Mouse (Mus musculus) forebrain, embryonic 16.5 days (tissue): ENCODE measurements around the gene Gm49333. TPM values are rescaled to one million over a fixed set of nuclear protein-coding genes. Genes with fewer than 3 reads are reported as not detected.

Experiments used
- ATAC-seq: fragments of 200-750 bp; cut with Nextera tagmentation; 2 replicates; pipeline ENCODE4 v1.8.0; 2017; ENCODE audit warnings: mild to moderate bottlenecking, moderate library complexity
- H3K27ac ChIP-seq: fragments of 300-500 bp; sonication (generic); 2 replicates; pipeline ENCODE4 v1.5.1; 2014; ENCODE audit warnings: low read length, control low read depth
- H3K27me3 ChIP-seq: fragments of 300-500 bp; sonication (generic); replicated peaks from 2 replicates; pipeline ENCODE4 v1.6.1; 2014; ENCODE audit warnings: low read length; ENCODE audit not compliant: control insufficient read depth, insufficient read depth
- H3K36me3 ChIP-seq: fragments of 300-500 bp; sonication (generic); 2 replicates; pipeline ENCODE4 v1.6.1; 2014; ENCODE audit not compliant: control insufficient read depth, insufficient read depth
- H3K4me1 ChIP-seq: fragments of 300-500 bp; sonication (generic); replicated peaks from 2 replicates; pipeline ENCODE4 v1.6.1; 2014; ENCODE audit warnings: low read length; ENCODE audit not compliant: control insufficient read depth, insufficient read depth
- H3K4me2 ChIP-seq: fragments of 300-500 bp; sonication (generic); 2 replicates; pipeline ENCODE4 v1.6.1; 2014; ENCODE audit warnings: mild to moderate bottlenecking, low read length, control low read depth
- H3K4me3 ChIP-seq: fragments of 300-500 bp; sonication (generic); replicated peaks from 2 replicates; pipeline ENCODE4 v1.5.1; 2014; ENCODE audit warnings: mild to moderate bottlenecking, low read length, control low read depth
- H3K9ac ChIP-seq: fragments of 300-500 bp; sonication (generic); replicated peaks from 2 replicates; pipeline ENCODE4 v1.6.1; 2014; ENCODE audit warnings: low read depth, low read length, control low read depth
- H3K9me3 ChIP-seq: fragments of 300-500 bp; sonication (generic); 2 replicates; pipeline ENCODE4 v1.6.1; 2016; ENCODE audit warnings: low read length; ENCODE audit not compliant: control insufficient read depth
- WGBS: fragments of 180-500 bp; shearing (Covaris S2); extraction: QIAGEN DNeasy Blood & Tissue Kit; methylation state at CpG from one replicate; pipeline ENCODE4 v1.1.7; 2014; 5-methylcytosine and 5-hydroxymethylcytosine counted together
- microRNA counts: library from miRNA; unstranded; fragments of <30 nt; microRNA quantifications from one replicate; lab custom pipeline; 2016
- microRNA-seq: library from miRNA; unstranded; fragments of <30 nt; microRNA quantifications from one replicate; pipeline ENCODE4, GENCODE M21; 2017
- polyA plus RNA-seq: library from polyadenylated mRNA; unstranded; fragments of >200 nt; fragmentation: Nextera tagmentation; extraction: Ambion mirVana; gene quantifications from 2 replicates; pipeline ENCODE4 v1.2.1, GENCODE M21; 2015

Gene Gm49333
- polyA plus RNA-seq, 1 experiment from 2014 or later = not detected

DNA sequence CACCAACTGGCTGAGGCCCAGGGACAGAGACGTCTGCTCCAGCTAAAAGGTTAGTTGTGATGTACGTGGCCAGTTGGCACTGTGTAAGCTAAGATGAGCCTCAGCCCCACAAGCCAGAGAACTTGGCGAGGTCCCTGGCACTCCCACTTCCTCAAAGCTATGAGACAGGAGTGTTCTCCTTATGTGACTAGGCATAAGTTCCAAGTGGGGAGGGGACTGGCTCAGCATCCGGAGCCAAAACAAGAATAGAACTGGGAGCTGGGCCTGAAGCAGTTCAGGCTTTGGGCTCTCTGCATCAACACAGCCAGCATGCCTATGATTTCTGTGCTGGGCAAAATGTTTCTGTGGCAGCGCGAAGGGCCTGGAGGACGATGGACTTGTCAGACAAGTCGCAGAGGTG, 83.4 kb downstream of the Gm49333 start:
- Histone ChIP-seq H3K9ac (0 out of 2 replicates have a peak overlapping the region, but pooled peaks have one; percentile 4), H3K4me3 (peak overlapping the region; percentile 50), H3K36me3 (peaks cover 21% of the 10 kb centered on the region), H3K27ac (peak overlapping the region; percentile 86), H3K4me1 (peaks cover 33% of the 10 kb centered on the region), H3K4me2 (peak overlapping the region; percentile 79), H3K9me3 (no peaks in the 10 kb centered on the region), H3K27me3 (no peaks in the 10 kb centered on the region)
- no peak for ATAC-seq
- WGBS = 57% methylated on average over 8 of the region's 8 CpGs

MicroRNAs within 50 kb of the gene (microRNA counts, 519-probe panel; counts per million panel counts)
- 2,263 counts per million, percentile 50 among the panel's probes with 10 or more counts for microRNA mmu-miR-1224 (lab: Ali Mortazavi, UCI)

Small RNAs within 50 kb of the gene (microRNA-seq; reads per million reads assigned to microRNA genes)
- 12.7 reads per million, percentile 31 among the genes with 10 or more reads in this experiment for gene Mir1224

Other genes starting within 250 kb of the Gm49333 start
- gene Abcc5, start 185.2 kb upstream of the Gm49333 start, polyA plus RNA-seq = 164 and 185 TPM in 2 replicates
- gene Eif2b5, start 112.8 kb upstream of the Gm49333 start, polyA plus RNA-seq = 104 and 107 TPM in 2 replicates
- gene Dvl3, start 94.6 kb upstream of the Gm49333 start, polyA plus RNA-seq = 30.6 and 37.0 TPM in 2 replicates
- gene Ap2m1, start 76.1 kb upstream of the Gm49333 start, polyA plus RNA-seq = 1,152 and 1,198 TPM in 2 replicates
- 77.8 and 84.6 TPM in 2 replicates for gene Abcf3, start 63.0 kb upstream of the Gm49333 start, polyA plus RNA-seq
- 5.4 and 7.3 TPM in 2 replicates for gene Vwa5b2, start 22.1 kb upstream of the Gm49333 start, polyA plus RNA-seq
- 15.4 and 16.4 TPM in 2 replicates for gene Eef1akmt4, start within 50 bp of the Gm49333 start, polyA plus RNA-seq
- 30.9 and 34.0 TPM in 2 replicates for gene Alg3, start 125 bp downstream of the Gm49333 start, polyA plus RNA-seq
- 18.8 and 22.5 TPM in 2 replicates for gene Camk2n2, start 9.7 kb downstream of the Gm49333 start, polyA plus RNA-seq
- gene Ece2, start 18.2 kb downstream of the Gm49333 start, polyA plus RNA-seq = 12.4 and 17.0 TPM in 2 replicates
- gene Psmd2, start 40.0 kb downstream of the Gm49333 start, polyA plus RNA-seq = 401 and 408 TPM in 2 replicates
- 131 and 142 TPM in 2 replicates for gene Eif4g1, start 56.7 kb downstream of the Gm49333 start, polyA plus RNA-seq
- 57.4 and 65.3 TPM in 2 replicates for gene Fam131a, start 81.6 kb downstream of the Gm49333 start, polyA plus RNA-seq
- 84.5 and 94.4 TPM in 2 replicates for gene Polr2h, start 106.1 kb downstream of the Gm49333 start, polyA plus RNA-seq
- gene Clcn2, start 106.1 kb downstream of the Gm49333 start, polyA plus RNA-seq = 15.9 and 20.8 TPM in 2 replicates
- 4.2 and 4.4 TPM in 2 replicates for gene Chrd, start 121.5 kb downstream of the Gm49333 start, polyA plus RNA-seq
- 0.83 and 1.5 TPM in 2 replicates for gene Thpo, start 122.9 kb downstream of the Gm49333 start, polyA plus RNA-seq